Mouse (Mus musculus): ENCODE measurements at regions not wholly inside any gene's neighbourhood (a gene's known extent, or its start where the extent isn't known, plus 50 kb on each side); places are given as distances from the start of the nearest gene placed in this dataset.

GRCm38 (mm10) chr7:88544393-88544792 lies 114.3 kb downstream of the Rab38 start:
- peak; percentile 62 for DNase-seq (ENCODE audit: low read depth, low spot score)

- no peak for DNase-seq (ENCODE audit: low read depth, low spot score)
Measured at GRCm38 (mm10) chr7:88544976-88545654, 115.0 kb downstream of the Rab38 start.

GRCm38 (mm10) chr7:88575073-88575472 lies 145.0 kb downstream of the Rab38 start:
- no peak for DNase-seq (ENCODE audit: low read depth, low spot score)

- no peak for DNase-seq (ENCODE audit: low read depth, low spot score)
Measured at GRCm38 (mm10) chr7:88600781-88601180, 170.7 kb downstream of the Rab38 start.

Measured in embryo, embryonic 11.5 days (tissue).